Mouse (Mus musculus) heart, postnatal 0 days (tissue): ENCODE results near the gene Gm10226. TPM values are rescaled to one million over a fixed set of nuclear protein-coding genes. Genes with fewer than 3 reads are reported as not detected.
"Not testable (repeated sequence)": the region's sequence is repeated elsewhere in the genome, so short reads cannot be mapped to it uniquely, and the experiment has no call there.

Source experiments
- ATAC-seq: fragments of 200-750 bp; cut with Nextera tagmentation; 2 replicates; pipeline ENCODE4 v1.8.0; 2017; ENCODE audit warnings: low read depth, moderate number of reproducible peaks, moderate library complexity; ENCODE audit not compliant: insufficient read depth
- DNase-seq: peaks from one replicate; pipeline ENCODE4 v3.0.0-alpha.2; 2016; ENCODE audit warnings: low spot score
- H3K27ac ChIP-seq: fragments of 300-500 bp; sonication (generic); 2 replicates; pipeline ENCODE4 v1.5.1; 2014; ENCODE audit warnings: low read depth, mild to moderate bottlenecking
- H3K27me3 ChIP-seq: fragments of 300-500 bp; sonication (generic); 2 replicates; pipeline ENCODE4 v1.6.1; 2014; ENCODE audit warnings: low read length, mixed read lengths; ENCODE audit not compliant: control insufficient read depth, insufficient read depth
- H3K36me3 ChIP-seq: fragments of 300-500 bp; sonication (generic); replicated peaks from 2 replicates; pipeline ENCODE4 v1.6.1; 2014; ENCODE audit warnings: low read length, mixed read lengths; ENCODE audit not compliant: control insufficient read depth, insufficient read depth
- H3K4me1 ChIP-seq: fragments of 300-500 bp; sonication (generic); 2 replicates; pipeline ENCODE4 v1.6.1; 2014; ENCODE audit warnings: antibody characterized with exemption; ENCODE audit not compliant: control insufficient read depth, insufficient read depth
- H3K4me2 ChIP-seq: fragments of 300-500 bp; sonication (generic); 2 replicates; pipeline ENCODE4 v1.6.1; 2014; ENCODE audit warnings: low read depth, mild to moderate bottlenecking, low read length, moderate library complexity
- H3K4me3 ChIP-seq: fragments of 300-500 bp; sonication (generic); 2 replicates; pipeline ENCODE4 v1.5.1; 2014; ENCODE audit warnings: low read depth, low read length
- H3K9ac ChIP-seq: fragments of 300-500 bp; sonication (generic); replicated peaks from 2 replicates; pipeline ENCODE4 v1.6.1; 2014; ENCODE audit warnings: low read depth, low read length, mixed read lengths
- H3K9me3 ChIP-seq: fragments of 300-500 bp; sonication (generic); replicated peaks from 2 replicates; pipeline ENCODE4 v1.6.1; 2016; ENCODE audit warnings: low read length; ENCODE audit not compliant: control insufficient read depth
- CTCF ChIP-seq: IDR thresholded peaks from 2 replicates; pipeline ENCODE4 v1.5.1; 2016; ENCODE audit warnings: antibody characterized with exemption, control low read depth, low read depth
- EP300 ChIP-seq: IDR thresholded peaks from 2 replicates; pipeline ENCODE4 v1.6.1; 2016; ENCODE audit warnings: antibody characterized with exemption, low read depth
- WGBS: fragments of 180-500 bp; shearing (Covaris S2); extraction: QIAGEN DNeasy Blood & Tissue Kit; methylation state at CpG from one replicate; pipeline ENCODE4 v1.1.7; 2014; 5-methylcytosine and 5-hydroxymethylcytosine counted together
- polyA plus RNA-seq: library from polyadenylated mRNA; unstranded; fragments of >200 nt; fragmentation: Nextera tagmentation; extraction: Ambion mirVana; gene quantifications from 2 replicates; pipeline ENCODE4 v1.2.1, GENCODE M21; 2015
- total RNA-seq: library from RNA; depleted of rRNA; stranded (reverse); fragments of >200 nt; gene quantifications from 2 replicates; pipeline ENCODE4 v1.2.3, GENCODE M21; 2014; ENCODE audit warnings: low replicate concordance

Gm10226 gene
- total and polyA plus RNA-seq, 2 experiments from 2014 or later, result 2.1 TPM; not detected in 1

- Histone ChIP-seq H3K9me3 (no peaks in the 10 kb centered on the region), H3K36me3 (no peaks in the 10 kb centered on the region), H3K4me1 (peaks cover 3% of the 10 kb centered on the region; the same call in 1 of the 2 replicates), H3K9ac (peak overlapping the region; percentile 52; the same call in 1 of the 2 replicates), H3K4me3 (peak overlapping the region; percentile 56), H3K4me2 (peak overlapping the region; percentile 55), H3K27me3 (no peaks in the 10 kb centered on the region), H3K27ac (peak overlapping the region; percentile 68)
- DNase-seq, result peak; percentile 94
- peak; percentile 99 for ATAC-seq
- TF ChIP-seq CTCF (peak; percentile 53), EP300 (no peak)
- WGBS, result 3% methylated on average over 9 of the region's 9 CpGs
These were observed 12.2 kb upstream of the Gm10226 start for GRCm38 (mm10) chr17:21679273-21680018.

GRCm38 (mm10) chr17:21680019-21680376, 11.7 kb upstream of the Gm10226 start:
- Histone ChIP-seq H3K4me3 (peak overlapping the region; percentile 56), H3K9ac (peak overlapping the region; percentile 52; the same call in 1 of the 2 replicates), H3K4me2 (peak overlapping the region; percentile 55), H3K27ac (peak overlapping the region; percentile 68; the same call in 1 of the 2 replicates)
- not testable (repeated sequence) for H3K9me3 ChIP-seq, H3K36me3 ChIP-seq, DNase-seq, H3K27me3 ChIP-seq, H3K4me1 ChIP-seq
- WGBS, result 1% methylated on average over 10 of the region's 10 CpGs
- peak; percentile 72 for ATAC-seq

DNA sequence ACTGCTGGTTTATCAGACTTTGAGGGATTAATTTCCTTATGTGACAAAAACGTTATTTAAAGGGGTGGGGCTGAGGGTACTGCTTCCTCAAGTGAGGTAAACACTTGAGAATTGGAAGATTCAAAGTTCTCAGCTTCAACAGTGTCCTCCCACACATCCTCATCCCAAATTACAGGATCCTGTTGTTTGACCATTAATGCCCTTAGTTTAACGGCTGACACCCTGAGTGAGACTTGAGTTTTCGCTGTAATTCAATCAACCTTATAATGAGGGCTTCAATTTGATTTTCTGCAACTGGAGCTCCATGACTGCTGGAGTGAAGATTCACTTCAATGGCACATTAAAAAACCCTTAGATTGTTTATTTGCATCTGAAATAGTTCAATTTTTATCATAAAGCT, 1.7 kb downstream of the Gm10226 start:
- Histone ChIP-seq H3K36me3 (peaks cover 13% of the 10 kb centered on the region; the same call in 1 of the 2 replicates), H3K9ac (no peak overlapping the region), H3K27me3 (no peaks in the 10 kb centered on the region), H3K27ac (no peak overlapping the region), H3K4me1 (no peaks in the 10 kb centered on the region), H3K4me3 (no peak overlapping the region), H3K4me2 (no peak overlapping the region), H3K9me3 (no peaks in the 10 kb centered on the region)
- no peak for DNase-seq
- 68% methylated on average over 3 of the region's 3 CpGs for WGBS
- ATAC-seq, result no peak
- TF ChIP-seq CTCF (no peak), EP300 (no peak)

DNA sequence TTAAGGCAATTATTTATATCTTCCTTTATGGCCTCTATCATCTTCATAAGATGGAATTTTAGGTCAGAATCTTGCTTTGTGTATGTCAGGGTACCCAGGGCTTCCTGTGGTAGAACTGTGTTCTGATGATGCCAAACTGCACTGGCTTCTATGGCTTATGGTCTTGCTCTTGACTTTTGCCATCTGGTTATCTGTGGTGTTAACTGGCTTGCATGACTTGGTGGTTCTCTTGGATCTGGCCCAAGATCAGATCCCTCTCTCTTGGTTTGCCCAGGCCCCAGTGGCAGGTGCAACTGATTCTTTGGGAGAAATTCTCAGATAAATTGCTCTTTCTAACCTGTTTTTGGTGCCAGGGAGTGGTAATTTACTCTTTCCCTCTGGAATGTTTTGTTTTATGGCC, 4.4 kb downstream of the Gm10226 start:
- no peaks in the 10 kb centered on the region for H3K9me3 ChIP-seq
- no peak overlapping the region for H3K27ac ChIP-seq
- no peak overlapping the region for H3K4me2 ChIP-seq
- H3K9ac ChIP-seq, result no peak overlapping the region
- DNase-seq, result no peak
- no peaks in the 10 kb centered on the region for H3K27me3 ChIP-seq
- H3K4me3 ChIP-seq, result no peak overlapping the region
- no peaks in the 10 kb centered on the region; the same call in 1 of the 2 replicates for H3K36me3 ChIP-seq
- ATAC-seq, result no peak
- no peaks in the 10 kb centered on the region for H3K4me1 ChIP-seq
- no peak for TF ChIP-seq CTCF
- TF ChIP-seq EP300, result no peak

DNA sequence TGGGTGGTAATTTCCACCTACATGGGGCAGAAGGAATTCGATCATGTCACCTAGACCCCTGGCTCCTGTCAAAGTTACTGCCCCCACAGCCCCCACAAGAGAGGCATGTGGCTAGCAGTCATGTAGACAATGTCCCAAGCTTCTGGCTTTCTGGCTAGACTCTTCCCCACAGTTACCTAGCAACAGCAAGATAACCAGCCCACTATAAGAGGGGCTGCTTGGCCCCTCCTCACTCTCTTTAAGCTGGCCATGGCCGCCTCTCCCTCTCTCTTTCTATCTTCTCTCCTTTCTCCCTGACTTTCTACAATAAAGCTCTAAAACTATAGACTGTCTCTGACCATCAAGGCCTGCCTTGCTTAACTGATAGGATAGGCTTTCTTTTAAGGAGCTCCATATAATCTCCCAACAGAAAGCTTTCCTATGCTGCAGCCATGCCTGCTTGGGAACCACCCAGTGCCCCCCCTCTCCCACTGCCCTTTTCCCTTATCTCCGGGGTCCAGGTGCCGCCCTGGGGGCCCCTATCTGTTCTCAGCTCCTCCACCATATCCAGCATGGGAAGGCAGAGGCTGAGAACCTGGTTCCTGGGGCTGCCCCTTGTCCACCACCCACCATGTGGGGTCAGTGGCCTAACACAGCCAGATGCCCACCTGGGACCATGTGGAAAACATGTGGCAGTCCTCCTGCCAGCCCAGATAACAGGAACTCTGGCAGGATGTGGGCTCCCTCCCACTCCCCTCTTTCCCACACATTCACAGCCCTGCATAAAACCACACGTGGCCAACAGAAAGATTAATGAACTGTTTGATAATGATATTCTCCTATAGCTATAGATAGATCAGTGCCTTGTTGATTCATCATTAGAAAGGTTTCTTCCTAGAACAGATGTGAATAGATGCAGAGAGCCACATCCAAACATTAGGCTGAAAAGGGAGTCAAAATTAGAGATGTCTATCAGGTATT, 10.9 kb downstream of the Gm10226 start:
- Histone ChIP-seq H3K36me3 (no peaks in the 10 kb centered on the region), H3K27ac (no peak overlapping the region), H3K9me3 (no peaks in the 10 kb centered on the region), H3K27me3 (no peaks in the 10 kb centered on the region), H3K4me3 (no peak overlapping the region), H3K4me2 (no peak overlapping the region), H3K9ac (no peak overlapping the region), H3K4me1 (no peaks in the 10 kb centered on the region)
- DNase-seq (no peak), ATAC-seq (no peak)
- TF ChIP-seq EP300, result no peak
- TF ChIP-seq CTCF, result no peak
- 27% methylated on average over 5 of the region's 5 CpGs for WGBS
